Mouse (Mus musculus): Measurements from ENCODE around the gene Olfr544.
A peak's percentile ranks its signal among the peaks of the same experiment; 100 is the strongest.
"Not testable (repeated sequence)": the region's sequence is repeated elsewhere in the genome, so short reads cannot be mapped to it uniquely, and the experiment has no call there.

The Olfr544 gene

DNA sequence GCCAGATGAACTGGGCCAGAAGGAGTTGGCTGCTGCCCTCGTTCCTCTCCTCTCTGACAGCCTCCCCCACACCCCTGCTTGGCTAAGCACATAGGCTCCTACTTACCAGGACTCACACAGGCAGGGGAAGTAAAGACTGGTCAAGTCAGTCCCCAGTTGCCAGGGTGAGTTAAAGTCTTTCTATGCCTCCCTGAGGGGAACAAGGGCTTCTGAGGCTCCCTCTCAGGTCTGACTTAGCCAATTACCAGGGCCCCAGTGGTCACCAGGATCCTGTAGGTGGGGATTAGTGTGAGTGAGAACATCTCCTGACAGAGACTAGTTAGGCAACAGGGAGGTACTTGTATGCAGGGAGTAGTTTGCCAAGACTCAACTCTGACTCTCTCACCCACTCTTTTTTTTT lies at the start of gene Olfr544:
TSS of gene Olfr544 (minus strand) at position 153 of the 400 bp plus-strand sequence.
- ATAC-seq (ENCODE audit: insufficient number of reproducible peaks, low FRiP score, low TSS enrichment), result no peak

DNA sequence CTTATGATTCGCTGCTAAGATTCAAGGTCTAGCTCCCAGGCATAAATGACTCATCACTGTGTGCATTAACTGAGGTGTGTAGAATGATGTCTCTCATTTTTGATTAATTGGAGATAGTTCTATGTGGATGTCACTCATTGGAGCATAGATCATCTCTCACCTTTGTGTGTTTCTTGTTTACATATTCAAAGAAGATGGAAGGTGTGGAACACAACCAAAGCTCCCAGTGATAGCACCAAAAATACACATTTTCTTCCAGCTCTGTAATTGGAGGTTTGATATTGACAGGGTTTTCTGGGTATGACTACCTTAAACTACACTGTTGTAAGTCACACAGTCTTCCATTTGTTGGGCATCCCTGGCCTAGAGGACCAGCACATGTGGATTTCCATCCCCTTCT lies 46.3 kb upstream of the Olfr544 start, which contains the start of gene Olfr547:
TSS of gene Olfr547 (plus strand) at position 301 of the 400 bp plus-strand sequence.
- ATAC-seq (ENCODE audit: insufficient number of reproducible peaks, low FRiP score, low TSS enrichment), result no peak

DNA sequence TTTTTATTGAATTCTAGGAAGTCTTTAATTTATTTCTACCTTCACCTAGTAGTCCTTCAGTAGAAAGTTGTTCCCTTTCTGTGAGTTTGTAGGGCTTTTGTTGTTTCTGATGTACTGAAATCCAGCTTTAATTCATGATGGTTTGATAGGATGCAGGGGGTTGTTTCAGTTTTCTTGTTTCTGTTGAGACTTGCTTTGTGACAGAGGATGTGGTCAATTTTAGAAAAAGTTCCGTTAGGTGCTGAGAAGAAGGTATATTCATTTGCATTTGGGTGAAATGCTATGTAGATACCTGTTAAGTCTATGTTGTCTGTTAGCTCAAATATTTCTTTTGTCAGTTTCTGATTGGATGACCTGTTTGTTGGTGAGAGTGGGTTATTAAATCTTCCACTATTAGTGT lies 40.9 kb upstream of the Olfr544 start:
- no peak for ATAC-seq (ENCODE audit: insufficient number of reproducible peaks, low FRiP score, low TSS enrichment)

DNA sequence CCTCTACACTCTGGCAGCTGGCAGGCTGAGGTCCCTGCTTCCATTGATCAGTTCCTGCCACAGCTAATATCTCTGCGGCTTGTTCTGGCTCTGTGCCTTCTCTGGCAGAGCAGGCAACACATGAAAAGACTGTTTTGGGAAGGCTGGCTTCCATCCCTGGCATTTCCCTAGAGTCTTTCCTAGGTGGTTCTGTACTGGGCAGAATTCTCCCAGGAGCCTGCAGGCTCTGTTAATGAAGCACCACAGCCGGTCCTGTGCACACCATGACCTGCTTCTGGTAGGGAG lies 28.9 kb upstream of the Olfr544 start:
- ATAC-seq (ENCODE audit: insufficient number of reproducible peaks, low FRiP score, low TSS enrichment), result no peak

DNA sequence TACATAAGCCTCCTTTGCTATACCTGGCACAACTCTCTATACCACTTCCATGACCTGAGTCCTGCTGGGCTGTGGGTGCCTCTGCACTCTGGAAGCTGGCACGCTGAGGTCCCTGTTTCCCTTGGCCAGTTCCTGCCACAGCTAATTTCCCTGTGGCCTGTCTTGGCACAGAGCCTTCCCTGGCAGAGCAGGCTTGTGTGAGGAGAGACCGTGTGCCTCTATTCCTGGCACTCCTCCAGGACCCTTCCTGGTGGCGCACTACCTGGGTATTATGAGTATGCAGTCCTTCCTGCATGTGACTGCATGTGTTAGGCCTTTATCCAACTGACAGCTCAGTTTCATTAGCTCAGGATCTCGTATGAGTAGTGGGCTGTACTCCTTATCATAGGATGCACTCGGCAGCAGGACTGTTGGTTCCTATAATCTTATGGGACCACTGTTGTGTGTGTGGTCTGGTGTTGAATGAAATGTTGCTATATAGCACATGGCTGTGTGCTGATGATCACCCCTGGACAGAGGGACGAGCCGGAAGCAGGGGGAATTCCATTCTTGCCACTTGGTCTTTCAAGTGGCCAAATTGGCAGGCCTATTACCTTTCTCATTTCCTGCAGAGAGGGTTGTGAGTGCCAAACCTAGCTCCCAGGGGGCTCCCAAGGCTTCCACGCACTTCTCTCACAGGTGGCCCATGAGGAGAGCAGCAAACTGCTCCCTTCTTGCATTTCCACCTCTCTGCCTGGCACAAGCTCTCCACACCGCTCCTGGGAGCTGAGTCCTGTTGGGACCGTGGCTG lies 28.3 kb upstream of the Olfr544 start:
- no peak for ATAC-seq (ENCODE audit: insufficient number of reproducible peaks, low FRiP score, low TSS enrichment)

DNA sequence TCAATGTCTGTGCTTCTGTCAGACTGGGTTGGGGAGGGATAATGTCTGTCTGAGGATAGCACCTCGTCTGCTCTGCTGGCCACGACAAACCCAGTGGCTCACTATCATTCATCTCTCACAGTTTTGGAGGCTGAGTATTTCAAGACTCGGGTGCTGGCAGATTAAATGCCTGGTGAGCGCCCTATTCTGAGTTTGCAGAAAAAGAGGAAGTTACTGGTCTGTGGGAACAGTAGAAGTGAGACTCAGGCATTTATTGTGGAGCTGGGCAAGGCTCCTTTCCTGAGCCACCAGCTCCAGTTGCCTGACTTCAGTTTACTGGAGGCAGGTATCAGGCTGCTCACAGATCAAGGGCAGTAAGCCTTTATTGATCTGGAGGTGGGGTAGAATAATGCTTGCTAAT lies 26.0 kb upstream of the Olfr544 start:
- no peak for ATAC-seq (ENCODE audit: insufficient number of reproducible peaks, low FRiP score, low TSS enrichment)

DNA sequence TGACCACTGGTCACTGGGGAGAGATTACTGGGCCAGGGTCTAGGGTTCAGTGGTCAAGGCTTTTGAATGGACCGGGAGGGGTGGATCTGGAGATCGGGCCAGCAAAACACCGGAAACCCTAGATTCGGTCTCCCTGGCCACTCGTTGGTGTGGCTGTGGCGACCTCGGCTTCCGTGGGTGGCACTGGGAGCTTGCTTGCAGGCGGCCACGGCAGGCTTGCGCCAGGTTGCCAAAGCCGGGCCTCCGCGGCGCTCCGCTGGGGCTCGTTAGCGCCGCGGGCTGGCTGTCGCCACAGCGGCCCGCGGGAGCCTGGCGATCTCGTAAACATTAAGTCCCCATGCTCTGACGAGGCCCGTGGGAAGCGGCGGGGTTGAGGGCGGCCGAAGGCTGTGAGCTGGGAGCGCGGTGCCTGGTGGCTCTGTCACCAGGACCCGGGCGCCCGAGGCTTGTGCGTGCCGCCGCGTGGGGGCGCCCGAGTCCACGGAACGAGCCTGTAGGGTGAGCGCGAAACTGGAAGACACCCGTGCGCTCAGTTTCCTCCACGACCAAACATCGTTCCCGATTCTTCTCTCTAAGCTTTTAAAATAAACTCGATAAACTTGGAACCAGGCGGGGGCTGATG lies 24.8 kb upstream of the Olfr544 start:
- peak; percentile 85 for ATAC-seq (ENCODE audit: insufficient number of reproducible peaks, low FRiP score, low TSS enrichment)

DNA sequence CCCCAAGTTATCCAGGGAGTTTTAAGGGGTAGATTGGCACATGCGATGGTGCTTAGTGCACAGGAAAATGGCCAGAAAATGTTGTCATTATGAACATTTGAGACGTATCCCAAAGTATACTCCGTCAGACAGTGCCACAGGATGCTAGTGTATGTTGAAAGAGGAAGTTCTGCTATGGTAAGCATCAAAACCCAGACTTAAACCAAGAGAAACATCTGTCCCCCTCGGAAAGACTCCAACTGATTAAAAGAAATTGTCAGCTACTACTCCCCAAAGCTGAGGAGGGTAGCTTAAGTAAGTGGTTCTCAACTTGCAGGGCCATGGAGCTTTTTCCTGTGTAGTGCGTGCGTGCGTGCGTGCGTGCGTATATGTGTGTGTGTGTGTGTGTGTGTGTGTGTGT lies 23.8 kb upstream of the Olfr544 start:
- no peak for ATAC-seq (ENCODE audit: insufficient number of reproducible peaks, low FRiP score, low TSS enrichment)

DNA sequence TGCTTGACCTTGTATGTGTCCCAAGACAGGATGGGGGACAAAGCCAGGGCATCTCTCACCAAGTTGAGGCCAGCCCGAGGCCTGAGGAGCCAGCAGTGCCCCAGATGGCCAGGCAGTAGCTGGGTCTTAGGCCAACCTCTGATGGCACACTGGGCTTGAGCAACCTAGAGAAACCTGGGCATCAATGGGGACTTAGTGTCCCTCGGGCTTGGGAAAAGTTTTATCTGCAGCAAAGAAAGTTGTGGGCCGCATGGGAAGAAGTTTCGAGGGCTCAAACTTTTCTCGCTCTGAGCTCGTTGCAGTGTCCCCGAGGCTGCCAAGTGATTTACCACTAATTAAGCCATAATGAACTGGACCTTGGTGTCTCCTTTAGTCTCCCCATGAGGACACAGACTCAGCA lies 21.6 kb upstream of the Olfr544 start:
- no peak for ATAC-seq (ENCODE audit: insufficient number of reproducible peaks, low FRiP score, low TSS enrichment)

DNA sequence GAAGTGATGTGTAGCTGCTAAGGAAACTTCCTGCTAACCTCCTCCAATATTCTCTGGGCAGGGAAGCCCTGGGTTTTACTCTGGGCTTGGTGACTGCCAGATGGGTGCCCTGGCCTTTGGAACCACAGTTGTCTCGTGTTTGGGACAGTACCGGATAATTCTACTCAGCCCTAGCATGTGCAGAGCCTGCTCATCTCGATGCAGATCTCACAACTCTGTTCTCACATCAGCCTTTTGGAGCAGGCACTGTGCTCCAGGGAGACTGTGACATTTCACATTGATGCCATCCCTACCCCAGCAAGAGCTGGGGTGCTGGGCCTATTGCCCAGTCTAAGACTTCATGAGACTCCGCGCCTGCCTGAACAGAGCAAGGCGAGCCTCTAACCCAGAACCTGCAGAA lies 20.6 kb upstream of the Olfr544 start:
- ATAC-seq (ENCODE audit: insufficient number of reproducible peaks, low FRiP score, low TSS enrichment), result no peak

DNA sequence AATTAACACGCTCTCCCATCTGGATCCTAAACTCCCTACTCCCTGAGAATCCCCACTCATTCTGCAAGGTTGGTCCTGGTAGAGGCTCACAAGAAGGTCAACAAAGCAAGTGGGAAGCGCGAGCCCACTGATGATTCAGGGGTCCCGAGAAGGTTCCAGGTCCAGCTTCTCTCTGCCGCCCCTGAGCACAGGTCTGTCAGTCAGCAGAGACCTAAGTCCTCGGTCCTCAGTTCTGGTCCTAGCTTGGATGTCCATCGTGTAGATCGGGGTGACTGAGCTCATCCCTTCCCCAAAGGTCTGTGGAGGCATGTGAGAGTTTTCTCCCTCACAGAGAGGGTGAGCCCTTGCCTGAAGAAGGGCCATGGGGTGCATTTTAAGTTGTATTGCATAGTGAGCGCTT lies 20.0 kb upstream of the Olfr544 start:
- ATAC-seq (ENCODE audit: insufficient number of reproducible peaks, low FRiP score, low TSS enrichment), result no peak

DNA sequence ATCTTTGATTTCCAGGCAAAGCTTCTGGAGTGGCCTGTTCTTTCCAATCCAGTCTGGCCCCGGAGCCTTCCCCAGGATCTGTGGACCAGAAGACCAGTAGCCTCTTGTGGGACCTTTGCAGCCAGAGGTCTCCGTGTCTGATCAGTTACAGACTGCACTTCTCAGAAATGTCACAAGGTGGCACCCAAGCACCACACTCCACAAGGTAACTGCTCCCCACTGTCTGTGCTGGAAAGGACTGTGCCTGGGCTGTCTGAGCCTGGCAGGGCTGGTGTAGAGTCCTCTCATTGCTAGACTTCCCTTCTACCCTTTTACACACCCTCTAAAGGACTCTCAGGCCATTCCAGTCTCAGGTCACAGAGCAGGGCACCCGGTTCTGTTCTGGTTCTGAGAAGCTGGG lies 18.7 kb upstream of the Olfr544 start:
- peak; percentile 62 for ATAC-seq (ENCODE audit: insufficient number of reproducible peaks, low FRiP score, low TSS enrichment)

DNA sequence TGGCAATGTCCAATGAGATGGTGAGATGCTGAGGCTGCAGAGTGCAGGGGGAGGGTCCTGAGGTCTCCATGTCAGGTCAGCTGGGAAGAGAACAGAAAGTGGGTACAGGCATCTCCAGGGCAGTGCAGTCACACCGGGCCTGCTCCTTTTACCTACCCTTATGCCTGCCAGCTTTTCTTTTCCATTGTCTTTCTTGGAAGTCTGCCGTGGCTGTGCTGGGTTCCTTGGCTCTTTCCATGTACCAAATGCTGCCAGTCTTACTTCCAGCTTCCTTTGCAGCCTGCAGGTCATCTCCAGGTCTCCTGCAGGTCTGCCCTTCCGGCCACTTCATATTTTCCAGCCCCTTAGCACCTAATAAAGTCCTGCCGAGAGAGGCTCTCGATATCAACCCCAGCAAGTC lies 13.9 kb upstream of the Olfr544 start:
- ATAC-seq (ENCODE audit: insufficient number of reproducible peaks, low FRiP score, low TSS enrichment), result no peak

DNA sequence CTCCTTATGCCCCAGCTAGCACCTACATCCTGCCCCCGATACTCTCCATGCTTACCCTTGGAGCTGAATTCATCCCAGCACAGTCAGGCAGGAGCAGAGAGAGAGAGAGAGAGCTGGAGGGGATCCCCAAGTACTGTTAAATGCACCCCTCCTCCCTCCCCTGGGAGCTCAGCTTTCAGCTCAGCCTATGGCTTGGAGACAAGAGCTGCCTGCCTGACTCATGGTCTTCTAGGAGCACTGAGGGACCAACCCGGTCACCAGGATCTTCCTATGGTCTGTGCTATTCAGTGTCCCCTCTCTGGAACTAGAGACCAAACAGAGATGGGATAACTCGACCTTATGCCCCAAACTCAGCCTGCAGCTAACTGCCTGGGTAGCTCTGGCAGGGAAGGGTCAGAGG lies 11.4 kb upstream of the Olfr544 start, which contains the start of gene Olfr545:
TSS of gene Olfr545 (minus strand) at position 101 of the 400 bp plus-strand sequence.
- no peak for ATAC-seq (ENCODE audit: insufficient number of reproducible peaks, low FRiP score, low TSS enrichment)

DNA sequence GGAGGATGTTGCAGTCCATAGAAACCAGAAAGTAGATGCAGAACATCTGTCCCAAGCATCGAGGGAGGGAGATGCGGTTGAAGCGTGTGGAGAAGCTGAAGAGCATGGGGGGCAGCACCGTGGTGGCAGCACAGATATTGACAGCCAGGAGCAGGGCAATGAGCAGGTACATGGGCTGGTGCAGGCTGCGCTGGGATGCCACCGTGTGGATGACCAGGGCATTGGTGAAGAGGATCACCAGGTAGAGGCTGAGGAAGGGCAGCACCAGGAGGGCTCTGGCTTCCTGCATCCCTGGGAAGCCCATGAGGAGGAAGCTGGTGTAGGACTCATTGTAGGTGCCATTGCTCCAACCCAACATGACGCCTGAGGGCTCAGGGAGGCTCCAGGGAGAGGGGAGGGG lies 6.3 kb upstream of the Olfr544 start:
- ATAC-seq (ENCODE audit: insufficient number of reproducible peaks, low FRiP score, low TSS enrichment), result not testable (repeated sequence)

DNA sequence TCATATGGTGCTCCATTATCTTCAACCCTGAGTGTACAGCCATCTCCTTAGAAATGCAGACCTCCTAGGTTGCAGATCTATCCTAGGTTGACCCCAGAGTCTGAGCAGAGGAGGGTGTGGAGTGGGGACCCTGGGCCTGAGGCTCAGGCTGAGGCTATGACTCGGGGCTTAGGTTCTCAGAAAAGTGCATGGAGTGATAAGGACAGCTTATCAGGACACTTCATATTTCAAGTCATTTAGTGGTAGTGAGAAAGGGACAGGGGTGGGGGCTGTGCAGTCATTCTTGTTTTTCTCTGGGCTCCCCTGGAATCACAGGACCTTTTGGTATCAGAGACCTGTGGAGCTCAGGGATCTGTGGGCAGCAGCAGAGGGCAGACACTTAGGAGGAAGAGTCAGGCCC lies 2.0 kb downstream of the Olfr544 start:
- no peak for ATAC-seq (ENCODE audit: insufficient number of reproducible peaks, low FRiP score, low TSS enrichment)

DNA sequence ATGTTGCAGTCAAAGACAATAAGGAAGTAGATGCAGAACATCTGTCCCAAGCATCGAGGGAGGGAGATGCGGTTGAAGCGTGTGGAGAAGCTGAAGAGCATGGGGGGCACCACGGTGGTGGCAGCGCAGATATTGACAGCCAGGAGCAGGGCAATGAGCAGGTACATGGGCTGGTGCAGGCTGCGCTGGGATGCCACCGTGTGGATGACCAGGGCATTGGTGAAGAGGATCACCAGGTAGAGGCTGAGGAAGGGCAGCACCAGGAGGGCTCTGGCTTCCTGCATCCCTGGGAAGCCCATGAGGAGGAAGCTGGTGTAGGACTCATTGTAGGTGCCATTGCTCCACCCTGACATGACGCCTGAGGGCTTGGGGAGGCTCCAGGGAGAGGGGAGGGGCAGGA lies 3.3 kb downstream of the Olfr544 start:
- ATAC-seq (ENCODE audit: insufficient number of reproducible peaks, low FRiP score, low TSS enrichment), result not testable (repeated sequence)

DNA sequence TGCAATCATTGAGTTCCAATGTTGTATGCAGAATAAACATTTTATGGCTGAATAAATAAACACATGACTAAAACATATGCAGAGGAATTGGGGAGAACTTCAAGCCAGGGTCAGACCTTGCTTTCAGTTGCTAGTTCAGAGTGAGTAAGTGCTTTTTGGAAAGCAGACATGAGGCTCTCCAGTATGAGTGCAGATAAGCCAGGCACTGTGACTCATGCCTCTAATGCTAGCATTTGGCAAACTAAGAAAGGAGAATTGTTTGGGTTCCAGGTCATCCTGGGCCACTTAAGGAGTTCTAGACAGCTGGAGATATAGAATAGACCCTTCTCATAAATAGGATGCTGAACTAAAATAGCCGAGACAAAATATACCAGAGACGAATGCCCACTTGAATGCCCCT lies 4.4 kb downstream of the Olfr544 start:
- no peak for ATAC-seq (ENCODE audit: insufficient number of reproducible peaks, low FRiP score, low TSS enrichment)

DNA sequence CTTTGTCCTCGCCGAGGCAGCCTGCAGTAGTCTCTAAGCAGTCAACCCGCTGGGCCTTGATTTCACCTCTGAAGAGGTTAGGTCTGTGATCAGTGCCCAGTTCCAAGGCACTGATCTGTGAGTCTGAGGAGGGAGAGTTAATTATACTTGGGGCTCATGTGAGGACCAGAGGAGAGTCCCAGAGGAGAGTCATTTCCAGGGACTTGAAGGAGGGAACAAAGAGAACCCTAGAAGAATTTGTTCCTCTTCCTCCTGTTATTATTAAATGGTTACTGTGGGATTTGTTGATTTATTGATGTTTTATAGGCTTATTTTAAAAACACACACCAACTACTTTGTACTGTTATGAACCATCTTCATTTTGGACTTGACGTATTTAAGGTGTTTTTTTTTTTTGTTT lies 6.5 kb downstream of the Olfr544 start, which contains the start of gene Olfr543:
TSS of gene Olfr543 (minus strand) at position 101 of the 400 bp plus-strand sequence.
- no peak for ATAC-seq (ENCODE audit: insufficient number of reproducible peaks, low FRiP score, low TSS enrichment)

DNA sequence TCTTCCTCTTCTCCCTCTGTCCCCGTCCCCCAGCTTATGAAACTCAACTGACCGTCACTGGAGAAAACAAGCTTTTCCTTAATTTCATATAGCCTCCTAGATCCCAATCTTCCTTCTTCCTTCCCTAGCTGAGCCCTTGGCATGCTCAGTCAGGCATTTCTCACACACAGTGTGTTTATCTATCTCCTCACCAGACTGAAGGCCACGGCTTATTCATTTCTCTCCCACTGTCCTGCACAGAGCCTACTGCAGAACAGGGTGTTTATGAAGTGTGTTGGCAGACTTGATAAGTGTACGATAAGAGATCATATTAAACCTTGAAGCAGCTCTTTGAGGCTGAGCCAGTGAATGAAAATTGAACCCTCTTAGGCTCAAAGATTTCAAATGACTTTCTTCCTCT lies 7.3 kb downstream of the Olfr544 start:
- ATAC-seq (ENCODE audit: insufficient number of reproducible peaks, low FRiP score, low TSS enrichment), result no peak

DNA sequence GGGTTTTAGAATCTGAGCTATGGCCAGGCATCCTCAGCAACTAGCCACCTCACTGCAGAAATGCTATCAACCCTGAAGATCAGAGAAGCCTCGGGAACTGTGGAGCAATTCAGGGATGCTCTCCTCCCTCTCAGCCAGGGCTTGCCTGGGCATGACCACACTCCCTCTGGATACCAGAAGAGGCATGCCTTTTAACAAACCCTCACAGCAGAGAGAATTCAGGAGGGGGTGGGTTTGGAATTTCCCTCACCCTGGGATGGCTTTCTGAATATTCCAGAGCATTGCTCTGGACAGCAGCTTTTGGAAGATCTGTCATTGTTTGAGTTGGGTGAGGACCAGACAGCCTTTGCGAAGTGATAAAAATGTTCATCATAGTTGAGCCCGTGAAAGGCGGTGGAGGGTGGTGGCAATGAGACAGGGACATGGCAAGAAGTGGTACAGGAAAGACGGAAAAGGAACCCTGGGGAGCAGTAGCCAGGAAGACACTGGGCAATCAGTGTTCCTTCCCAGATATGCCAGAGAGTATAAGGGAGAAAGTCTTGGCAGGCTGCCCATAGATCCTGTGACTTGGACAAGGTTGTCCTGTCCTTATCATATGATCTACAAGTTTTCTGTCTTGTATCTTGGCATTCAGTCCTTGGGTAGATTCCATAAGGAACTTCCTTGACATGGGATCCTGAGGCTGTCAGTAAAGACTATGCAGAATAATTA lies 8.6 kb downstream of the Olfr544 start:
- ATAC-seq (ENCODE audit: insufficient number of reproducible peaks, low FRiP score, low TSS enrichment), result no peak

Data from cerebellum, adult (tissue).